Mouse (Mus musculus): ENCODE results near the gene Pde4b.

DNA sequence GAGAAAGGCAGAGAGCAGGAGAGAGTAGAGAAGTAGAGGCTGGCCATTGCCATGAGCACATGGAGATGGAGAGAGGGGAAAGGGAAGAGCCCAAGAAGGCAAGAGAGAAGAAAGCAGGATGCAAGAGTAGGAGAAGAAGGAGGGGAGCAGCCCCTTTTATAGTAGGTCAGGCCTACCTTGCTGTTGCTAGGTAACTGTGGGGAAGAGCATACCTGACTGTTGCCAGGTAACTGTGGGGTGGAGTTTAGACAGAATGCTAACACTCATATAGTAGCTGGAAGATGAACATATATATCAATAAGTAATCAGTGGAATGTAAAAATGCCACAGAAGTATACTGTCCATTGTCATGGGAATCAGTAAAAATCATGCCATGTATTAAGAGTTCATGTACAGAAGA is 172.9 kb downstream of the Pde4b start:
- TF ChIP-seq CTCF (IDR thresholded peaks at IDR 0.05; ENCODE audit: extremely low read depth, insufficient read depth, insufficient read length, insufficient replicate concordance) (no peak), POLR2A (IDR thresholded peaks at IDR 0.05; ENCODE audit: low read depth, low read length) (no peak)

Measured in spleen, adult 2 months (tissue).